Mouse (Mus musculus) lung, adult 2 months (tissue): ENCODE results near the gene Btg4.

Experiments used
- CTCF ChIP-seq: fragments of 200-500 bp; IDR thresholded peaks from 2 replicates; pipeline ENCODE4 v1.5.1; 2011; ENCODE audit warnings: mild to moderate bottlenecking, low read length, control low read depth; ENCODE audit not compliant: insufficient read depth
- POLR2A ChIP-seq: fragments of 200-500 bp; IDR thresholded peaks from 2 replicates; pipeline ENCODE4 v1.6.1; 2011; ENCODE audit warnings: low read depth, mild to moderate bottlenecking, control low read depth, low read length, borderline replicate concordance; ENCODE audit errors: extremely low read depth

GRCm38 (mm10) chr9:51042136-51042535 lies 18.6 kb upstream of the Btg4 start:
- TF ChIP-seq CTCF: no peak
- no peak for TF ChIP-seq POLR2A
